ENCODE assay signal across 9 mouse cellular contexts in the genomic region with DNA sequence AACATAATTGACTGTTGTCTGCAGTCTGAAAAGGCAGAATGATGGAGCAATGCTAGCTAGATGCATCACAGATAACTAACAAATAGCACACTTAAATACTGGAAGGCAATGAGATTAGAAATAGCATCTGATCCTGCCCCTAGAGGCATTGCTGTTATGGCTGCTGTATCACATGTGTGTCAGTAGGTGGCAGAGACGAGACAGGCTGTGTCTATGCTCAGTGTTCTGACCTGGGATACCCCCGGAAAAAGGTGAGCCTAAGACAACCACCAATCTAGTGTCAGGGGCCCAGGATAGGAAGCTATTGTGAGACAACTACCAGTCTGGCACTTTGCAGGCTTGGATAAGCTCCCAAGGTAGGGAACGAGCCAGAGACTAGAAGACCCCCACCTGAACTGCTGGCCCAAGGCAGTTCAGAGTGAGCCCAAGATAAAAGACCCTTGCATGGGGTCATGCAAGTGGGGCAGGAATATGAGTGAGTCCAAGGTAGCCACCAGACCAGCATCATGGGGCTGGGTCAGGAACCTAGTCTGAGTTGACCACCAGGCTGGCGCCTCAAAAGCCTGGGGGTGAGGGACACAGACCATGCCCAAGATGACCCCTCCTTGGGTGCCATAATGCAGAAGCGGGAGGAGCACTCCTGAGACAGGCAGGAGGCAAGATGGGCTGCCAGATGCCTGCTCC. TPM values are rescaled to one million over a fixed set of nuclear protein-coding genes. Genes with fewer than 3 reads are reported as not detected.
DNase-seq lines count a peak whose midpoint lies in the region; ATAC-seq and TF ChIP-seq lines count a peak whose summit lies in the region.
"Had no signal": no experiment of that assay in that cellular context is flagged by ENCODE, and none has a peak within 500 bp of the region (broad histone marks: within the 10 kb centered on the region; RNA-seq: fewer than 3 reads in every experiment).

No protein-coding gene starts in this region.

- H3K4me3 ChIP-seq in forebrain, postnatal 0 days (ENCODE audit: low read depth, low read length) = no peak overlapping the region
- H3K4me3 ChIP-seq in forebrain, embryonic 10.5 days = no peak overlapping the region
- H3K4me3 ChIP-seq: liver, embryonic 15.5 days had no signal

- H3K27me3 ChIP-seq in forebrain, postnatal 0 days (ENCODE audit: insufficient read depth, low read length) = no peaks in the 10 kb centered on the region
- H3K27me3 ChIP-seq in forebrain, embryonic 10.5 days (ENCODE audit: poor library complexity, severe bottlenecking) = peaks cover 8% of the 10 kb centered on the region; the same call in 1 of the 2 replicates
- H3K27me3 ChIP-seq: liver, embryonic 15.5 days had no signal

- peak; percentile 48 for DNase-seq in forebrain, postnatal 0 days
- no peak for DNase-seq in forebrain, embryonic 10.5 days (ENCODE audit: extremely low spot score, low spot score)
- peak; percentile 29 to 41 for DNase-seq in right cerebral cortex, adult 2 months (ENCODE audit: low spot score in 2 of 2)
- no peak for DNase-seq in right cerebral cortex, postnatal 14 days
- DNase-seq in c-Kit-positive CD71-positive TER-119-negative erythroid progenitor cells, embryonic 14.5 days (ENCODE audit: low read depth) = peak; percentile 17
- peak; percentile 64 for DNase-seq in kidney, adult 9 months
- DNase-seq in ovary, postnatal 14 days (ENCODE audit: low spot score) = no peak

- WGBS in forebrain, postnatal 0 days = 61% methylated on average over 5 of the region's 5 CpGs
- WGBS in forebrain, embryonic 10.5 days = 75% methylated on average over 5 of the region's 5 CpGs

- no peak overlapping the region for H3K27ac ChIP-seq in forebrain, postnatal 0 days (ENCODE audit: low read depth, low read length)
- no peak overlapping the region for H3K27ac ChIP-seq in forebrain, embryonic 10.5 days
- H3K27ac ChIP-seq: liver, embryonic 15.5 days had no signal

- H3K9ac ChIP-seq in forebrain, postnatal 0 days = no peak overlapping the region
- H3K9ac ChIP-seq: liver, embryonic 15.5 days had no signal

- no peaks in the 10 kb centered on the region for H3K4me1 ChIP-seq in forebrain, postnatal 0 days (ENCODE audit: insufficient read depth)
- H3K4me1 ChIP-seq in forebrain, embryonic 10.5 days = peaks cover 12% of the 10 kb centered on the region
- H3K4me1 ChIP-seq: liver, embryonic 15.5 days had no signal

- no peaks in the 10 kb centered on the region for H3K9me3 ChIP-seq in forebrain, postnatal 0 days (ENCODE audit: low read length)
- H3K9me3 ChIP-seq in forebrain, embryonic 10.5 days = no peaks in the 10 kb centered on the region
- H3K9me3 ChIP-seq: liver, embryonic 15.5 days had no signal

- peak; percentile 84 for TF ChIP-seq CTCF in forebrain, postnatal 0 days (IDR thresholded peaks at IDR 0.05; ENCODE audit: low read depth)

- H3K4me2 ChIP-seq in forebrain, postnatal 0 days (ENCODE audit: low read depth) = no peak overlapping the region
- H3K4me2 ChIP-seq: liver, embryonic 15.5 days had no signal

- 0 out of 2 replicates have a peak, but pooled peaks have one; percentile 19 for ATAC-seq in forebrain, postnatal 0 days
- peak; percentile 43; the same call in 1 of the 2 replicates for ATAC-seq in megakaryocyte, adult 5-6 weeks (ENCODE audit: poor library complexity, severe bottlenecking)

- no peaks in the 10 kb centered on the region for H3K36me3 ChIP-seq in forebrain, postnatal 0 days (ENCODE audit: insufficient read depth)
- H3K36me3 ChIP-seq in forebrain, embryonic 10.5 days (replicated peaks) = no peaks in the 10 kb centered on the region
- H3K36me3 ChIP-seq: liver, embryonic 15.5 days had no signal

RNA-seq across cellular contexts. Expression of a gene that starts 41.8 kb away (rescaled TPM):
- total RNA-seq in forebrain, postnatal 0 days (2014; rRNA removed) = 16.2 and 21.9 TPM in 2 replicates
- polyA plus RNA-seq in forebrain, postnatal 0 days (2015; fragmentation: Nextera tagmentation; extraction: Ambion mirVana) = 11.3 and 16.6 TPM in 2 replicates
- polyA plus RNA-seq in forebrain, embryonic 10.5 days (2016; fragmentation: Nextera tagmentation; extraction: Ambion mirVana) = 8.6 and 9.4 TPM in 2 replicates
- 22.1 and 22.6 TPM in 2 replicates for total RNA-seq in megakaryocyte, adult 5-6 weeks (2015)
- 33.3 and 36.7 TPM in 2 replicates for total RNA-seq in megakaryocyte, adult 5-6 weeks (2017)

RNA-seq across cellular contexts. Expression of a gene that starts 55.9 kb away (rescaled TPM):
- not detected in 2 replicates for total RNA-seq in forebrain, postnatal 0 days (2014; rRNA removed)
- polyA plus RNA-seq in forebrain, postnatal 0 days (2015; fragmentation: Nextera tagmentation; extraction: Ambion mirVana) = not detected in 2 replicates
- polyA plus RNA-seq in forebrain, embryonic 10.5 days (2016; fragmentation: Nextera tagmentation; extraction: Ambion mirVana) = not detected in 2 replicates
- total RNA-seq in megakaryocyte, adult 5-6 weeks (2015) = not detected in 2 replicates
- total RNA-seq in megakaryocyte, adult 5-6 weeks (2017) = not detected in 2 replicates

Comparison
In these comparisons a context has a peak if more than half of its experiments do, and no peak if none do; other contexts are left out.
1. DNase-seq: peak in forebrain, postnatal 0 days (single experiment), right cerebral cortex, adult 2 months (2 of 2), c-Kit-positive CD71-positive TER-119-negative erythroid progenitor cells, embryonic 14.5 days (single experiment) and kidney, adult 9 months (single experiment); none in forebrain, embryonic 10.5 days (single experiment), right cerebral cortex, postnatal 14 days (single experiment) and ovary, postnatal 14 days (single experiment).